Mouse (Mus musculus): ENCODE measurements around the gene Ak8.

GRCm38 (mm10) chr2:28740159-28740558 is 40.2 kb downstream of the Ak8 start:
- TF ChIP-seq CTCF (IDR thresholded peaks at IDR 0.05; ENCODE audit: borderline replicate concordance, extremely low read depth, insufficient read depth, insufficient read length) (no peak), POLR2A (IDR thresholded peaks at IDR 0.05; ENCODE audit: borderline replicate concordance, extremely low read depth, insufficient read depth, insufficient read length, poor library complexity, severe bottlenecking) (no peak)
